Mouse (Mus musculus): Measurements from ENCODE around the gene Slc24a3. TPM values are rescaled to one million over a fixed set of nuclear protein-coding genes. Genes with fewer than 3 reads are reported as not detected.

Gene Slc24a3
- polyA plus RNA-seq, 1 experiment, result 54.2 TPM

- H3K27ac ChIP-seq (ENCODE audit: insufficient read depth, low read length), result no peak overlapping the region
- no peak overlapping the region for H3K4me3 ChIP-seq (ENCODE audit: insufficient read depth, low read length)
- TF ChIP-seq POLR2A (IDR thresholded peaks at IDR 0.05; ENCODE audit: extremely low read depth, insufficient read depth, low read length) (no peak), CTCF (IDR thresholded peaks at IDR 0.05; ENCODE audit: extremely low read depth, insufficient read depth, low read length) (no peak)
- peaks cover 3% of the 10 kb centered on the region; the same call in 1 of the 2 replicates for H3K4me1 ChIP-seq (ENCODE audit: control insufficient read depth, insufficient read depth, low read length)
Measured at GRCm38 (mm10) chr2:145326544-145326943, 159.0 kb downstream of the Slc24a3 start.

DNA sequence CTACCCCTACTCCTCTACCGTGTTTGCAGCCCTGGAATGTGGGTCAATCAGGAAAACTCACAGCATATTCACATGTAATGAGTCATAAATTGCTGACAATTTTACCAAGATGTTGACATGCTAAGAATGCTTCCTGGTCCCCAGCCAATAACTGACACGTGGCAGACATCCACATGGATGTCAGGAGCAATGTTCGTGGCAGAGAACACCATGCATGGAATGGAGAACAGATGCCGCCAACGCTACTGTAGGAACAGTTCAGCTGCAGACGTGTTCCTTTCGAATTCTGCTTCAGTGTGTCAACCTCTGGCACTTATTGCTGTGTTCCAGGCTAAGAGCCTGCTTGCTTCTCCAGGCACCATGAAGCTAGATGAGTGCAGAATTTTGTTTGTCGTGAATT lies 162.2 kb downstream of the Slc24a3 start:
- Histone ChIP-seq H3K4me3 (ENCODE audit: insufficient read depth, low read length) (no peak overlapping the region), H3K4me1 (ENCODE audit: control insufficient read depth, insufficient read depth, low read length) (peaks cover 3% of the 10 kb centered on the region; the same call in 1 of the 2 replicates), H3K27ac (ENCODE audit: insufficient read depth, low read length) (no peak overlapping the region)
- TF ChIP-seq POLR2A (IDR thresholded peaks at IDR 0.05; ENCODE audit: extremely low read depth, insufficient read depth, low read length) (no peak), CTCF (IDR thresholded peaks at IDR 0.05; ENCODE audit: extremely low read depth, insufficient read depth, low read length) (no peak)

GRCm38 (mm10) chr2:145331525-145331924 lies 164.0 kb downstream of the Slc24a3 start:
- Histone ChIP-seq H3K27ac (ENCODE audit: insufficient read depth, low read length) (no peak overlapping the region), H3K4me3 (ENCODE audit: insufficient read depth, low read length) (no peak overlapping the region), H3K4me1 (ENCODE audit: control insufficient read depth, insufficient read depth, low read length) (peaks cover 3% of the 10 kb centered on the region; the same call in 1 of the 2 replicates)
- no peak for TF ChIP-seq CTCF (IDR thresholded peaks at IDR 0.05; ENCODE audit: extremely low read depth, insufficient read depth, low read length)

GRCm38 (mm10) chr2:145333466-145333865 lies 165.9 kb downstream of the Slc24a3 start:
- TF ChIP-seq POLR2A (IDR thresholded peaks at IDR 0.05; ENCODE audit: extremely low read depth, insufficient read depth, low read length), result no peak
- TF ChIP-seq CTCF (IDR thresholded peaks at IDR 0.05; ENCODE audit: extremely low read depth, insufficient read depth, low read length), result no peak
- Histone ChIP-seq H3K4me3 (ENCODE audit: insufficient read depth, low read length) (no peak overlapping the region), H3K27ac (ENCODE audit: insufficient read depth, low read length) (no peak overlapping the region)

DNA sequence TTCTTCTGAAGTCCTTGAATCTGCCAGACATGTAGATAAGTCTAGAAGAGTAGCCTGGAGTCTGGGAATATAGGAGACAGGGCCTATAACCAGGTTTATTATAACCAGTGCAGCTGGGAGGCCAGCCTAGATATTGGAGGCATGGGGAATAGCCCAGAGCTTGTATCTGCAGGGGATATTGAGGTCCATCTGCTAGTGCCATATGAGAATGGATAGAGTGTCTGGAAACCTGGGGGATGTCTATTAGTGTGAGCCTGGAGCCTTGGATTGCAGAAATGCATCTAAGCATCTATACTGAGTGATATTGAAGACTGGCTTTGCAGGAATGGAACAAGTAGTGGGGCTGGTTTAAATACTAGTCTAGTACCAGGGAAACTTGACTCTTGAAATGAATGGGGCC lies 168.9 kb downstream of the Slc24a3 start:
- TF ChIP-seq POLR2A (IDR thresholded peaks at IDR 0.05; ENCODE audit: extremely low read depth, insufficient read depth, low read length), result no peak
- TF ChIP-seq CTCF (IDR thresholded peaks at IDR 0.05; ENCODE audit: extremely low read depth, insufficient read depth, low read length), result no peak
- H3K4me1 ChIP-seq (ENCODE audit: control insufficient read depth, insufficient read depth, low read length), result no peaks in the 10 kb centered on the region
- H3K27ac ChIP-seq (ENCODE audit: insufficient read depth, low read length), result no peak overlapping the region
- no peak overlapping the region for H3K4me3 ChIP-seq (ENCODE audit: insufficient read depth, low read length)

More at GRCm38 (mm10) chr2:145333466-145333865, 165.9 kb downstream of the Slc24a3 start:
- H3K4me1 ChIP-seq (ENCODE audit: control insufficient read depth, insufficient read depth, low read length), result peaks cover 3% of the 10 kb centered on the region; the same call in 1 of the 2 replicates

DNA sequence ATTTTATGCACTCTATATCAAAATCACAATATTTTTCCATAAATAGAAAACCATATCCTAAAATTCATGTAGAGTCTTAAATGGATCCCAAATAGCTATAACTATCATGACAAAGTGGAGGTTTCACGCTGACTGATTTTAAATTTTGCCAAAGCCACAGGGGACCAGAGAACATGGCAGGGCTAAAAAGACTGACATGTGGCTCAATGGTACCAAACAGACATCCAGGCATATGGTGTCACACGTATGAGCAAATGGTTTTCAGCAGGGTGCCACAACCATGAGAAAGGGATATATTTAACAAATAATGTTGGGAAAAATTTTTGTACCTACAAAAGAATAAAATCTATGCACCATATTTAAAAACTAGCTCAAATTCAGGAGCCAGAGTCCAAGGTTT lies 173.3 kb downstream of the Slc24a3 start:
- no peak overlapping the region for H3K27ac ChIP-seq (ENCODE audit: insufficient read depth, low read length)
- TF ChIP-seq CTCF (IDR thresholded peaks at IDR 0.05; ENCODE audit: extremely low read depth, insufficient read depth, low read length) (no peak), POLR2A (IDR thresholded peaks at IDR 0.05; ENCODE audit: extremely low read depth, insufficient read depth, low read length) (no peak)
- H3K4me1 ChIP-seq (ENCODE audit: control insufficient read depth, insufficient read depth, low read length), result peaks cover 5% of the 10 kb centered on the region
- H3K4me3 ChIP-seq (ENCODE audit: insufficient read depth, low read length), result no peak overlapping the region

DNA sequence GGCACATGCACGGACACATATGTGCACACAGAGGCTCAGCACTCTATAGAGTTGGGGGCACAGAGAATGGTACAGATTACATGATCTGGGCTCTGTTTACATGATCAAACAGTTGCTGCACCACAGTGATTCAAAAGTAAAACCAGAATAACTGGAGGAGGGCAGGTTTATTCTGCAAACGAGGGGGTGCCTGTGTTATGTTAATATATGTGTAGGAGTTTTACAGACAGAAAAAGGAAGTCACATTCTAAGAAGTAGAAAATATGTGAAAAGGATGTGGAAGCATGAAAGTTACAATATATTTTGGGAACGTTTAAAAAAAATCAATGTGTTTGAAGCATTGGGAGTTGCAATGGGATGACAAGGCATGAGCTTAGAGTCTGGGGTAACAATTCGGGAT lies 175.4 kb downstream of the Slc24a3 start:
- Histone ChIP-seq H3K4me1 (ENCODE audit: control insufficient read depth, insufficient read depth, low read length) (peaks cover 5% of the 10 kb centered on the region), H3K27ac (ENCODE audit: insufficient read depth, low read length) (no peak overlapping the region), H3K4me3 (ENCODE audit: insufficient read depth, low read length) (no peak overlapping the region)
- TF ChIP-seq POLR2A (IDR thresholded peaks at IDR 0.05; ENCODE audit: extremely low read depth, insufficient read depth, low read length), result no peak
- TF ChIP-seq CTCF (IDR thresholded peaks at IDR 0.05; ENCODE audit: extremely low read depth, insufficient read depth, low read length), result no peak

DNA sequence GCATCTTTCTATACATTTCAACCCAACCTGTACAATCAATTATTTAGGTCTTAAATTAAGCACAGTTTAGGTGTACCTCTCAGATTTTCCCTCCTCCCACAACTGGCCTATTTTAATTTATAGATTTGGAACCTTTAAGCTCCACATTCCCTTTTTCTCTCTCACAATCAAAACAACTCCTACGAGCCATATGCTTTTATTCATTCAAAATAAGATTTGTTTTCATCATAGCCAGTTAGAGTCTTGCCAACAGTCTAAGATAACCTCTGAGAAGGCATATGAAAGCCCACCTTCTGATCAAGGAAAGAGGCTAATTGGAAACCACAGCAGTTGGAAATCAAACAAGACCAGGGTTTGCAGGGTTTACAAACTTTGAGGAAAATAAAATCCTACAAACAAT lies 177.0 kb downstream of the Slc24a3 start:
- no peak overlapping the region for H3K4me3 ChIP-seq (ENCODE audit: insufficient read depth, low read length)

GRCm38 (mm10) chr2:145353801-145354200 lies 186.2 kb downstream of the Slc24a3 start:
- no peak overlapping the region for H3K27ac ChIP-seq (ENCODE audit: insufficient read depth, low read length)
- H3K4me3 ChIP-seq (ENCODE audit: insufficient read depth, low read length), result no peak overlapping the region
- no peaks in the 10 kb centered on the region; the same call in 1 of the 2 replicates for H3K4me1 ChIP-seq (ENCODE audit: control insufficient read depth, insufficient read depth, low read length)
- no peak for TF ChIP-seq CTCF (IDR thresholded peaks at IDR 0.05; ENCODE audit: extremely low read depth, insufficient read depth, low read length)
- no peak for TF ChIP-seq POLR2A (IDR thresholded peaks at IDR 0.05; ENCODE audit: extremely low read depth, insufficient read depth, low read length)

More for the DNA sequence above, 177.0 kb downstream of the Slc24a3 start:
- Histone ChIP-seq H3K4me1 (ENCODE audit: control insufficient read depth, insufficient read depth, low read length) (peaks cover 5% of the 10 kb centered on the region), H3K27ac (ENCODE audit: insufficient read depth, low read length) (no peak overlapping the region; the same call in 1 of the 2 replicates)
- no peak for TF ChIP-seq POLR2A (IDR thresholded peaks at IDR 0.05; ENCODE audit: extremely low read depth, insufficient read depth, low read length)
- TF ChIP-seq CTCF (IDR thresholded peaks at IDR 0.05; ENCODE audit: extremely low read depth, insufficient read depth, low read length), result no peak

DNA sequence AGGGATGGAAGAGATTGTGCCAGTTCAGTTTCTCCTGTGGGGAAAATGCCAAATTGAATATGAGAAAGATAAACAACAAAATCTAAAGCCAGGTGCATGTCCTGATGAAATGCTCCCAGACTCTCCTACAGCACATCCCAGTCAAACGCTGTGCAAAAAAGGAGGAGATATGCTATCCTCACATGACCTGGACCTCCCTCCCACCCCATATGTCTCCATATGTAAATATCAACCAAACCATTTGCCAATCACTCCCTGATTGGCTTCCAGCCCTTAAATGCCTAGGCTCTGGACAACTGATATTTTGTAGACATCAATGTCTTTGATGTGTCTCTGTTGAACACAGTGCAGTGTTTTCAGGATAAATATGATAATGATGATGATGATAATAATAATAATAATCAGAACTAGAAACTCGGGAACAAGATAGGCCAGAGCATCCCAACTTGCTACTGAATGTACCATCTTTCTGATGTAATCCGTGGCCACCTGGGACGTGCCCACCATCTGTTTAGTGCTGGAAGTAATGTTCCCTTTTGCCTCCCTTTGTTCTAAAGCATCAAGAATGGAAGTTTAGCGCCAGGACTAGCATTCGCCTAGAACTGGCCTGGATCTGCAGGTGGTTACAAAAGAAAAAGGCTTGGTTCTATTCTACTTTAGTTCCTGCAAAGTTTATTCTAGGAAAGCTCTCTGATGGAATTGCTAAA lies 190.8 kb downstream of the Slc24a3 start:
- Histone ChIP-seq H3K4me3 (ENCODE audit: insufficient read depth, low read length) (no peak overlapping the region), H3K27ac (ENCODE audit: insufficient read depth, low read length) (no peak overlapping the region), H3K4me1 (ENCODE audit: control insufficient read depth, insufficient read depth, low read length) (no peaks in the 10 kb centered on the region; the same call in 1 of the 2 replicates)
- TF ChIP-seq POLR2A (IDR thresholded peaks at IDR 0.05; ENCODE audit: extremely low read depth, insufficient read depth, low read length) (no peak), CTCF (IDR thresholded peaks at IDR 0.05; ENCODE audit: extremely low read depth, insufficient read depth, low read length) (no peak)
